ENCODE assay signal across 15 mouse cellular contexts in the genomic region with DNA sequence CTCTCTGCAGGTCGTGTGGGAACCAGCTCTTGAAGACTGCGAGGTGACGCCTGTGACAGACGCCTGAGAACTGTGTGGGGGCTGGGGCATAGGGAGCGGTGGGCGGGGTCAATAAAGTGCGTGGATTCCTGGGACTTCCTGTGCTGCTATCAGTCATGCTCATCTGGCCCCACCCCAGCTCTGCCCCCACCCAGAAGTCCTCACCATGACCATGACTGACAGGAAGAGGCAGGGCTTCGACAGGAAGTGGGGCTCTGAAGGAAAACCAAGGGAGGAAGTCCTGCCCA. TPM values are rescaled to one million over a fixed set of nuclear protein-coding genes. Genes with fewer than 3 reads are reported as not detected.
DNase-seq lines count a peak whose midpoint lies in the region; ATAC-seq lines count a peak whose summit lies in the region.
"Had no signal": no experiment of that assay in that cellular context is flagged by ENCODE, and none has a peak within 500 bp of the region (broad histone marks: within the 10 kb centered on the region; RNA-seq: fewer than 3 reads in every experiment).

No protein-coding gene starts in this region.

- H3K9me3 ChIP-seq in liver, embryonic 11.5 days (ENCODE audit: control insufficient read depth, low read length), result peaks cover 40% of the 10 kb centered on the region
- peaks cover 29% of the 10 kb centered on the region for H3K9me3 ChIP-seq in midbrain, embryonic 12.5 days

- no peaks in the 10 kb centered on the region for H3K4me1 ChIP-seq in liver, embryonic 11.5 days (replicated peaks; ENCODE audit: control insufficient read depth, insufficient read depth, low read length)
- no peaks in the 10 kb centered on the region for H3K4me1 ChIP-seq in midbrain, embryonic 12.5 days

- 0 out of 2 replicates have a peak, but pooled peaks have one; percentile 33 for ATAC-seq in liver, embryonic 11.5 days (replicated peaks; ENCODE audit: low FRiP score)
- peak; percentile 11; the same call in 1 of the 2 replicates for ATAC-seq in midbrain, embryonic 12.5 days (ENCODE audit: low FRiP score, low read depth)

- H3K36me3 ChIP-seq in liver, embryonic 11.5 days (ENCODE audit: control insufficient read depth, insufficient read depth, low read length), result peaks cover 2% of the 10 kb centered on the region; the same call in 1 of the 2 replicates
- 0 out of 2 replicates have a peak, but pooled peaks cover 2% of the 10 kb centered on the region for H3K36me3 ChIP-seq in midbrain, embryonic 12.5 days

- no peak overlapping the region for H3K4me3 ChIP-seq in liver, embryonic 11.5 days (ENCODE audit: low read depth, low read length)
- no peak overlapping the region for H3K4me3 ChIP-seq in midbrain, embryonic 12.5 days

- no peak overlapping the region for H3K27ac ChIP-seq in liver, embryonic 11.5 days (ENCODE audit: low read depth, low read length)
- no peak overlapping the region for H3K27ac ChIP-seq in midbrain, embryonic 12.5 days (replicated peaks)

- DNase-seq in gastrocnemius, postnatal 14 days, result peak; percentile 3
- DNase-seq in gastrocnemius, postnatal 4 days (ENCODE audit: low spot score in 2 of 2), result no peak
- no peak for DNase-seq in liver, embryonic 11.5 days (ENCODE audit: low spot score)
- DNase-seq in liver, result no peak
- peak; percentile 51 for DNase-seq in R1 (ENCODE audit: low read depth, low spot score)
- DNase-seq in adrenal gland, adult 2 months, result no peak
- DNase-seq in embryo, embryonic 11 days, result no peak
- DNase-seq: cerebellum, adult 2 months; gastrocnemius, postnatal 25 days; layer of hippocampus, adult 9-11 months had no signal

- intact Hi-C loops in gastrocnemius, postnatal 14 days (cut with DNase I; ENCODE audit: low total_unique reads), result no loop called here

- H3K4me2 ChIP-seq in liver, embryonic 11.5 days, result no peak overlapping the region
- no peak overlapping the region for H3K4me2 ChIP-seq in midbrain, embryonic 12.5 days (replicated peaks)

- no peaks in the 10 kb centered on the region for H3K27me3 ChIP-seq in liver, embryonic 11.5 days (replicated peaks; ENCODE audit: control insufficient read depth, insufficient read depth, low read length)
- no peaks in the 10 kb centered on the region for H3K27me3 ChIP-seq in midbrain, embryonic 12.5 days
- H3K27me3 ChIP-seq: CH12.LX had no signal

- H3K9ac ChIP-seq in liver, embryonic 11.5 days (ENCODE audit: low read depth, low read length), result no peak overlapping the region
- no peak overlapping the region for H3K9ac ChIP-seq in midbrain, embryonic 12.5 days (replicated peaks)

- 83% methylated on average over 8 of the region's 8 CpGs for WGBS in liver, embryonic 11.5 days
- WGBS in midbrain, embryonic 12.5 days, result 91% methylated on average over 8 of the region's 8 CpGs

RNA-seq across cellular contexts. Expression of gene Il3ra, which starts 9.2 kb away (rescaled TPM):
- 1 to 10 TPM; 3.3 to 5.6 TPM for total RNA-seq in gastrocnemius, postnatal 14 days (2021)
- 10 to 100 TPM in 1 of 2 experiments, 1 to 10 TPM in 1; 8.6 to 12.4 TPM for total RNA-seq in gastrocnemius, postnatal 4 days (2021)
- 2.8 and 3.3 TPM in 2 replicates for polyA plus RNA-seq in liver, embryonic 11.5 days (2014; fragmentation: Nextera tagmentation; extraction: Ambion mirVana)
- 2.8 and 3.6 TPM in 2 replicates for polyA plus RNA-seq in midbrain, embryonic 12.5 days (2016; fragmentation: Nextera tagmentation; extraction: Ambion mirVana)
- 1 to 10 TPM; 5.1 to 9.3 TPM for total RNA-seq in adrenal gland, adult 2 months (2021)
- polyA plus RNA-seq in adrenal gland, adult 2 months (2012; rRNA removed), result 52.7 and 64.5 TPM in 2 replicates

RNA-seq across cellular contexts. Expression of gene Olfr31, which starts 32.7 kb away (rescaled TPM):
- total RNA-seq in gastrocnemius, postnatal 14 days (2021), result not detected
- total RNA-seq in gastrocnemius, postnatal 4 days (2021), result not detected
- not detected in 2 replicates for polyA plus RNA-seq in liver, embryonic 11.5 days (2014; fragmentation: Nextera tagmentation; extraction: Ambion mirVana)
- polyA plus RNA-seq in midbrain, embryonic 12.5 days (2016; fragmentation: Nextera tagmentation; extraction: Ambion mirVana), result not detected in 2 replicates
- total RNA-seq in adrenal gland, adult 2 months (2021), result not detected
- polyA plus RNA-seq in adrenal gland, adult 2 months (2012; rRNA removed), result not detected in 2 replicates
- total RNA-seq: CH12.LX; gastrocnemius, postnatal 25 days; hematopoietic stem cell, adult 5-6 weeks; liver, adult 2 months had no signal
- polyA plus RNA-seq: liver, adult 2 months; urinary bladder, adult 2 months had no signal

RNA-seq across cellular contexts. Expression of gene Olfr721-ps1, which starts 45.8 kb away (rescaled TPM):
- total RNA-seq in gastrocnemius, postnatal 14 days (2021), result not detected
- total RNA-seq in gastrocnemius, postnatal 4 days (2021), result not detected
- polyA plus RNA-seq in liver, embryonic 11.5 days (2014; fragmentation: Nextera tagmentation; extraction: Ambion mirVana), result not detected in 2 replicates
- polyA plus RNA-seq in midbrain, embryonic 12.5 days (2016; fragmentation: Nextera tagmentation; extraction: Ambion mirVana), result not detected in 2 replicates
- total RNA-seq in adrenal gland, adult 2 months (2021), result not detected
- polyA plus RNA-seq in adrenal gland, adult 2 months (2012; rRNA removed), result not detected in 2 replicates
- total RNA-seq: CH12.LX; gastrocnemius, postnatal 25 days; hematopoietic stem cell, adult 5-6 weeks; liver, adult 2 months had no signal
- polyA plus RNA-seq: cerebellum, adult 2 months; liver, adult 2 months; urinary bladder, adult 2 months had no signal

Comparison
In these comparisons a context has a peak if more than half of its experiments do, and no peak if none do; other contexts are left out.
1. DNase-seq: peak in gastrocnemius, postnatal 14 days (single experiment) and R1 (single experiment); none in gastrocnemius, postnatal 4 days (0 of 2), liver, embryonic 11.5 days (single experiment), liver (single experiment), adrenal gland, adult 2 months (single experiment) and embryo, embryonic 11 days (single experiment).